Mouse (Mus musculus) kidney, embryonic 14.5 days (tissue): ENCODE measurements around the gene Gm28041. TPM values are rescaled to one million over a fixed set of nuclear protein-coding genes. Genes with fewer than 3 reads are reported as not detected.

ENCODE experiments used
- polyA plus RNA-seq: library from polyadenylated mRNA; unstranded; fragments of >200 nt; fragmentation: Nextera tagmentation; extraction: Ambion mirVana; gene quantifications from 2 replicates; pipeline ENCODE4 v1.2.1, GENCODE M21; 2014

The Gm28041 gene
- polyA plus RNA-seq, 1 experiment from 2014 or later, result 0.38 TPM

Other genes with a start within 250 kb of the Gm28041 start
- gene Rsl1, start 202.6 kb downstream of the Gm28041 start, polyA plus RNA-seq, result 4.7 and 5.6 TPM in 2 replicates
- 1.3 and 2.1 TPM in 2 replicates for gene Zfp455, start 181.2 kb downstream of the Gm28041 start, polyA plus RNA-seq
- gene Zfp458, start 97.3 kb downstream of the Gm28041 start, polyA plus RNA-seq, result 2.1 and 3.0 TPM in 2 replicates
- gene Zfp457, start 69.2 kb downstream of the Gm28041 start, polyA plus RNA-seq, result 0.73 and 1.5 TPM in 2 replicates
- gene Zfp595, start 43.2 kb downstream of the Gm28041 start, polyA plus RNA-seq, result 2.7 and 3.0 TPM in 2 replicates
- not detected in 2 replicates for gene Gm28044, start 15.2 kb downstream of the Gm28041 start, polyA plus RNA-seq
- gene Zfp953, start 15.1 kb downstream of the Gm28041 start, polyA plus RNA-seq, result 1.4 and 1.6 TPM in 2 replicates
- 1.3 and 2.2 TPM in 2 replicates for gene Zfp456, start 77 bp upstream of the Gm28041 start, polyA plus RNA-seq
- gene Zfp429, start 24.1 kb upstream of the Gm28041 start, polyA plus RNA-seq, result 4.3 and 6.0 TPM in 2 replicates
- 0.31 and 2.3 TPM in 2 replicates for gene Zfp459, start 45.7 kb upstream of the Gm28041 start, polyA plus RNA-seq
- gene Zfp874a, start 75.9 kb upstream of the Gm28041 start, polyA plus RNA-seq, result 5.6 and 10.4 TPM in 2 replicates
- gene Zfp874b, start 108.5 kb upstream of the Gm28041 start, polyA plus RNA-seq, result 2.2 and 2.3 TPM in 2 replicates
- gene Zfp58, start 124.8 kb upstream of the Gm28041 start, polyA plus RNA-seq, result 13.5 and 16.7 TPM in 2 replicates
- not detected in 2 replicates for gene Gm26965, start 150.4 kb upstream of the Gm28041 start, polyA plus RNA-seq
- gene Zfp87, start 150.4 kb upstream of the Gm28041 start, polyA plus RNA-seq, result 22.5 and 28.5 TPM in 2 replicates
- gene Zfp748, start 178.1 kb upstream of the Gm28041 start, polyA plus RNA-seq, result 15.2 and 17.7 TPM in 2 replicates
- 4.5 and 5.0 TPM in 2 replicates for gene Zfp729b, start 234.0 kb upstream of the Gm28041 start, polyA plus RNA-seq